8 mouse cellular contexts compared by ENCODE assay signal in the genomic region with DNA sequence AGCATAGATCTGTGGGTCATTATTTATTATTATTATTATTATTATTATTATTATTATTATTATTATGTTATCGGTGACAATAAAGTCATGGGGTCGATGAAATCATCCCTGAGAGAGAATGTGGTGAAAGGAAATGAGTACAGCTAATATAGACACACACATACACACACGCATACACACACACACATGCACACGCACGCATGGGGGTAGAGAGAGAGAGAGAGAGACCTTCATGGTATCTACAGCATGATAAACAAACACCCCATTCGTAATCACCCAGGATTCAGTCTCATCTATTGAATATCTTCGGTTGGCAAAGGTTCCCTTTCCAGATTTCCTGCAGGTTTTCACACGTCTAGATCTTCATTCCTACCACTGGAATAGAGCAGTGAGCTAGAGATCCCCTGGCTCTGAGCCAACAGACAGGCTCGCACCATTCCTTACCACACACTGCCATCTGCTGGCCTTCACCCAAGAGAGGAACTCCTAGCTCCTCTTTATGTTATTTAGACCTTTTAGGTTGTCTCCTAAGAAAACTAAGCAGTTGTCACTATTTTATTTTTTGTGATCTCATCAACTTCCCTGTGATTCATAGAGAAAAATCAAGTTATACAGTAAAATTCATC.
A peak's percentile ranks its signal among the peaks of the same experiment; 100 is the strongest.
DNase-seq lines count a peak whose midpoint lies in the region; ATAC-seq and TF ChIP-seq lines count a peak whose summit lies in the region.

No protein-coding gene starts in this region.

- WGBS in heart, embryonic 16.5 days, result 42% methylated on average over 9 of the region's 9 CpGs
- WGBS in liver, embryonic 11.5 days, result 51% methylated on average over 9 of the region's 9 CpGs
- 54% methylated on average over 9 of the region's 9 CpGs for WGBS in neural tube, embryonic 14.5 days

- peak; percentile 61 for TF ChIP-seq CTCF in bone marrow macrophage, adult 2 months (IDR thresholded peaks at IDR 0.05; ENCODE audit: low read depth, low read length)

- TF ChIP-seq POLR2A in bone marrow macrophage, adult 2 months (IDR thresholded peaks at IDR 0.05; ENCODE audit: borderline replicate concordance, low read depth, low read length), result no peak

- no peaks in the 10 kb centered on the region for H3K36me3 ChIP-seq in heart, embryonic 16.5 days (ENCODE audit: control insufficient read depth, insufficient read depth)
- H3K36me3 ChIP-seq in liver, embryonic 11.5 days (ENCODE audit: control insufficient read depth, insufficient read depth, low read length), result no peaks in the 10 kb centered on the region
- H3K36me3 ChIP-seq in neural tube, embryonic 14.5 days (ENCODE audit: control insufficient read depth, insufficient read depth, low read length), result no peaks in the 10 kb centered on the region

- no peaks in the 10 kb centered on the region for H3K27me3 ChIP-seq in heart, embryonic 16.5 days (ENCODE audit: control insufficient read depth, insufficient read depth, low read length)
- H3K27me3 ChIP-seq in liver, embryonic 11.5 days (replicated peaks; ENCODE audit: control insufficient read depth, insufficient read depth, low read length), result no peaks in the 10 kb centered on the region
- H3K27me3 ChIP-seq in neural tube, embryonic 14.5 days (ENCODE audit: control insufficient read depth, insufficient read depth, low read length), result no peaks in the 10 kb centered on the region

- H3K4me1 ChIP-seq in bone marrow macrophage, adult 2 months (ENCODE audit: control insufficient read depth, insufficient read depth, low read length), result no peaks in the 10 kb centered on the region
- no peaks in the 10 kb centered on the region for H3K4me1 ChIP-seq in heart, embryonic 16.5 days (ENCODE audit: control insufficient read depth, insufficient read depth, low read length)
- H3K4me1 ChIP-seq in liver, embryonic 11.5 days (replicated peaks; ENCODE audit: control insufficient read depth, insufficient read depth, low read length), result no peaks in the 10 kb centered on the region
- no peaks in the 10 kb centered on the region for H3K4me1 ChIP-seq in neural tube, embryonic 14.5 days (ENCODE audit: control insufficient read depth, insufficient read depth, low read length)

- H3K9me3 ChIP-seq in heart, embryonic 16.5 days (replicated peaks; ENCODE audit: control insufficient read depth, low read length), result no peaks in the 10 kb centered on the region
- H3K9me3 ChIP-seq in liver, embryonic 11.5 days (ENCODE audit: control insufficient read depth, low read length), result no peaks in the 10 kb centered on the region
- H3K9me3 ChIP-seq in neural tube, embryonic 14.5 days (ENCODE audit: control insufficient read depth, low read length), result no peaks in the 10 kb centered on the region

- DNase-seq in CD4-positive helper T cell, adult 2 months (ENCODE audit: low read depth, low spot score), result peak; percentile 43
- DNase-seq in fibroblast of lung, adult 2 months (ENCODE audit: low read depth), result peak; percentile 29
- peak; percentile 94 for DNase-seq in kidney, postnatal 10 days
- DNase-seq in liver, embryonic 11.5 days (ENCODE audit: low spot score), result peak; percentile 56
- peak; percentile 25 for DNase-seq in testis, postnatal 14 days (ENCODE audit: low spot score)

- H3K9ac ChIP-seq in heart, embryonic 16.5 days (ENCODE audit: low read length), result no peak overlapping the region
- H3K9ac ChIP-seq in liver, embryonic 11.5 days (ENCODE audit: low read depth, low read length), result no peak overlapping the region
- no peak overlapping the region for H3K9ac ChIP-seq in neural tube, embryonic 14.5 days (replicated peaks; ENCODE audit: low read depth, low read length)

- H3K4me3 ChIP-seq in bone marrow macrophage, adult 2 months (ENCODE audit: insufficient read depth, low read length), result no peak overlapping the region
- H3K4me3 ChIP-seq in heart, embryonic 16.5 days (ENCODE audit: low read length), result no peak overlapping the region
- H3K4me3 ChIP-seq in liver, embryonic 11.5 days (ENCODE audit: low read depth, low read length), result no peak overlapping the region
- no peak overlapping the region for H3K4me3 ChIP-seq in neural tube, embryonic 14.5 days (ENCODE audit: low read depth, low read length)

- no peak overlapping the region for H3K4me2 ChIP-seq in heart, embryonic 16.5 days (ENCODE audit: low read depth, low read length)
- no peak overlapping the region for H3K4me2 ChIP-seq in liver, embryonic 11.5 days
- no peak overlapping the region for H3K4me2 ChIP-seq in neural tube, embryonic 14.5 days (ENCODE audit: low read depth, low read length)

- peak; percentile 72 for ATAC-seq in heart, embryonic 16.5 days (replicated peaks; ENCODE audit: extremely low read depth, insufficient read depth, low FRiP score)
- 0 out of 2 replicates have a peak, but pooled peaks have one; percentile 31 for ATAC-seq in liver, embryonic 11.5 days (replicated peaks; ENCODE audit: low FRiP score)
- ATAC-seq in neural tube, embryonic 14.5 days (ENCODE audit: low read depth), result peak; percentile 91

- H3K27ac ChIP-seq in bone marrow macrophage, adult 2 months (ENCODE audit: insufficient read depth, low read depth, low read length), result no peak overlapping the region
- H3K27ac ChIP-seq in heart, embryonic 16.5 days (ENCODE audit: low read length), result no peak overlapping the region
- no peak overlapping the region for H3K27ac ChIP-seq in liver, embryonic 11.5 days (ENCODE audit: low read depth, low read length)
- no peak overlapping the region for H3K27ac ChIP-seq in neural tube, embryonic 14.5 days (ENCODE audit: low read depth, low read length)

Comparison
In these comparisons a context has a peak if more than half of its experiments do, and no peak if none do; other contexts are left out.
1. DNase-seq: peak in every context shown above with its lines; median percentile 94 in kidney, postnatal 10 days; 56 in liver, embryonic 11.5 days; 43 in CD4-positive helper T cell, adult 2 months; 29 in fibroblast of lung, adult 2 months; 25 in testis, postnatal 14 days.
2. ATAC-seq: peak in every context shown above with its lines; median percentile 91 in neural tube, embryonic 14.5 days; 72 in heart, embryonic 16.5 days; 31 in liver, embryonic 11.5 days.